Mouse (Mus musculus) liver, postnatal 0 days (tissue): ENCODE results near the gene N4bp2.

Experiments used
- CTCF ChIP-seq: sonication (generic); IDR thresholded peaks from 2 replicates; pipeline ENCODE4 v1.5.1; 2016; ENCODE audit warnings: antibody characterized with exemption, low read depth
- EP300 ChIP-seq: IDR thresholded peaks from 2 replicates; pipeline ENCODE4 v1.6.1; 2016; ENCODE audit warnings: antibody characterized with exemption, low read depth, mild to moderate bottlenecking

DNA sequence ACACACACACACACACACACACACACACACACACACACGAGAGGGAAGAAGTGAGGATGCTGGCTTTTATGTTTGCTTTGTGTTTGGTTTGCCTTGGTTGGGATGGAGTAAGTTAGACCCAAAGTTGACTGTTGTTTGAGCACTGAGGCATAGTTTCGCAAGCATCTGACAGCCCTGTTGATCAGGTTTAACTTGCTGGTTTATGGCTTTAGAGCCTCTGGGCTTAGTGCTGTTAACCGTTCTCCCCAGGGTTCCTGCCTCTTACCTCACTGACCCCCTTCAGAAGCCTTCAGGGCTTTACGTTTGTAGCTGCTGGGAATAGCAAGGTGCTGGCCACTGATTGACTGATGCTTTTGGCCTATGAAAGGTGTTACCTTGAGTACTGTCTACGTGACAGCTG lies 16.4 kb upstream of the N4bp2 start:
- TF ChIP-seq CTCF (no peak), EP300 (no peak)
